Mouse (Mus musculus): ENCODE data around the gene Gm28053.

DNA sequence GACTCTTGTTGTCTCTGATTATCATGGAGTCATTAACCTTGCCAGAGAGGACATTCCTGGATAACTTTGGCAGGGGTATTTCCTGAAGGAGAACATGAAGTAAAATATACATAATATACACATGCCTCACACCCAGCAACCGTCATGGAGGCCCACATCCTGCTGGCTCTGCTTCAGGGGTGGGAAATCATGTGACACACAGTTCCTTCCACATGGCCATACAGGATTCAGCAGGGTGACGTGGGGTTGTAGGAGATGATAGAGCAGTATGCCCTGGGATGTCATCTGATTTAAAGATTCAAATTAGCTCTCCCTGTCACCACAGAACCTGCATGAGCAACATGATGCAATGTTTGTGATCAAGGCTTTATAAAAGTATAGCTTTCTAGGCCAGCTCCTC, 69.5 kb downstream of the Gm28053 start:
- TF ChIP-seq CTCF (conservative IDR thresholded peaks at IDR 0.05; ENCODE audit: insufficient read depth, insufficient read length, low read depth, low read length) (no peak), POLR2A (IDR thresholded peaks at IDR 0.05; ENCODE audit: low read depth, low read length) (no peak)
